Mouse (Mus musculus) heart, embryonic 14.5 days (tissue): Measurements from ENCODE around the gene Spn. TPM values are rescaled to one million over a fixed set of nuclear protein-coding genes. Genes with fewer than 3 reads are reported as not detected.
"Not testable (repeated sequence)": the region's sequence is repeated elsewhere in the genome, so short reads cannot be mapped to it uniquely, and the experiment has no call there.

Source experiments
- ATAC-seq: fragments of 200-750 bp; cut with Nextera tagmentation; 2 replicates; pipeline ENCODE4 v1.8.0; 2017; ENCODE audit warnings: low read depth, moderate TSS enrichment; ENCODE audit not compliant: insufficient number of reproducible peaks, insufficient read depth, low FRiP score
- H3K27ac ChIP-seq, 2 experiments: fragments of 200-500 bp in 1 of 2; fragments of 300-500 bp in 1 of 2; sonication (generic) in 1 of 2; replicated peaks in 1 of 2; 2 replicates each; pipeline ENCODE4 v1.5.1; 2012 to 2014; ENCODE audit warnings: low read depth in 2 of 2, low read length in 2 of 2, control low read depth in 1 of 2, mild to moderate bottlenecking in 1 of 2, mixed read lengths in 1 of 2; ENCODE audit not compliant: control insufficient read depth in 1 of 2, insufficient read depth in 1 of 2
- H3K27me3 ChIP-seq: fragments of 300-500 bp; sonication (generic); 2 replicates; pipeline ENCODE4 v1.6.1; 2014; ENCODE audit warnings: mild to moderate bottlenecking, low read length, control low read depth; ENCODE audit not compliant: control insufficient read depth, insufficient read depth
- H3K36me3 ChIP-seq: fragments of 300-500 bp; sonication (generic); 2 replicates; pipeline ENCODE4 v1.6.1; 2014; ENCODE audit warnings: mild to moderate bottlenecking, control low read depth, low read length, mixed read lengths; ENCODE audit not compliant: control insufficient read depth, insufficient read depth
- H3K4me1 ChIP-seq, 2 experiments: fragments of 200-500 bp in 1 of 2; fragments of 300-500 bp in 1 of 2; sonication (generic) in 1 of 2; 2 replicates each; pipeline ENCODE4 v1.6.1; 2012 to 2014; ENCODE audit warnings: low read length in 2 of 2, control low read depth in 1 of 2, mixed read lengths in 1 of 2; ENCODE audit not compliant: control insufficient read depth in 2 of 2, insufficient read depth in 2 of 2
- H3K4me2 ChIP-seq: fragments of 300-500 bp; sonication (generic); 2 replicates; pipeline ENCODE4 v1.6.1; 2014; ENCODE audit warnings: mild to moderate bottlenecking, low read length
- H3K4me3 ChIP-seq, 2 experiments: fragments of 200-500 bp in 1 of 2; fragments of 300-500 bp in 1 of 2; sonication (generic) in 1 of 2; 2 replicates each; pipeline ENCODE4 v1.5.1; 2012 to 2014; ENCODE audit warnings: low read length in 2 of 2, mild to moderate bottlenecking in 2 of 2, control low read depth in 1 of 2, low read depth in 1 of 2, moderate library complexity in 1 of 2; ENCODE audit not compliant: control insufficient read depth in 1 of 2, insufficient read depth in 1 of 2
- H3K9ac ChIP-seq: fragments of 300-500 bp; sonication (generic); 2 replicates; pipeline ENCODE4 v1.6.1; 2014; ENCODE audit warnings: mild to moderate bottlenecking, low read length
- H3K9me3 ChIP-seq: fragments of 300-500 bp; sonication (generic); 2 replicates; pipeline ENCODE4 v1.6.1; 2016; ENCODE audit warnings: low read length, control low read depth; ENCODE audit not compliant: control insufficient read depth
- WGBS: fragments of 180-500 bp; shearing (Covaris S2); extraction: QIAGEN DNeasy Blood & Tissue Kit; methylation state at CpG from one replicate; pipeline ENCODE4 v1.1.7; 2014; 5-methylcytosine and 5-hydroxymethylcytosine counted together
- polyA plus RNA-seq: library from polyadenylated mRNA; unstranded; fragments of >200 nt; fragmentation: Nextera tagmentation; extraction: Ambion mirVana; gene quantifications from 2 replicates; pipeline ENCODE4 v1.2.1, GENCODE M21; 2014

The Spn gene
- polyA plus RNA-seq, result 0.12 and 0.22 TPM in 2 replicates

DNA sequence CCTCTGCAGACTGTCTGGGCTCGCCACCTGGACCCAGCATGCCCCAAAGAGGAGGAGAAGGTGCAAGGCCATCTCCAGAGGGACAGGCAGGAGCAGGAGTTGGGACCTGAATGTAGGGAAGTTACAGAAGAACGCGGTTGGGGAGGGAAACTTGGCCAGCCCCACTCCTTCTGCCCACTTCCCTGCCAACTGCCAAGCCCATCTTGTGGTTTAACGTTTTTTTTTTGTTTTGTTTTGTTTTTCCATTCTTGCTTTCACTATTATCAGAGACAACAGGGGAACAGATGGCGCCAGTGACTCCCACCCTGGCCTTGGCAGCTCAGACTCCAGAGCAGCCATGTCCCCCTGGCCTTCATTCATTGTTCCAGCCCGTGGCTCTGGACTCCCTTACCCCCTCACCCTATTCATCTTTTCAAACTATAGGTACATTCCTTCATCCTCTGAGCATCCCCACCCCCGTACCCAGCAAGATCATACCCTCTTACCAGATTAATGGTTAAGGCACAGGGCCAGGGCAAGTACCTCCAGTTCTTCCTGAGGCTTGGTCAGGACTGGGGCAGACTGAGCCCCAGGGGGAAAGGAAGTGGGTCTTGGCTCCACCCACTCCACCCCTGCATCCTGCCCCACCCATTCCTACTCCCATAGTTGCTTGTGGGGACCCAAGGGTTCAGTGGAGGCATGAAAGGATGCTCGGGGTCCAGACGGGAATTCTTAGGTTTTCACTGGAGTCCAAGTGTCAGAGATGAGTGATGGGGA lies at the start of gene Spn:
Gene Spn (minus strand): TSS at position 562 of the 756 bp plus-strand sequence.
- 63% methylated on average over 9 of the region's 9 CpGs for WGBS
- Histone ChIP-seq H3K4me3 (no peak within 1 kb of the TSS), H3K4me2 (no peak within 1 kb of the TSS), H3K27me3 (no peaks in the 10 kb centered on the region), H3K9me3 (no peaks in the 10 kb centered on the region), H3K36me3 (no peaks in the 10 kb centered on the region), H3K9ac (no peak within 1 kb of the TSS), H3K27ac (no peak within 1 kb of the TSS), H3K4me1 (no peaks in the 10 kb centered on the region; a peak in 1 of 4 replicates)
- no peak for ATAC-seq

DNA sequence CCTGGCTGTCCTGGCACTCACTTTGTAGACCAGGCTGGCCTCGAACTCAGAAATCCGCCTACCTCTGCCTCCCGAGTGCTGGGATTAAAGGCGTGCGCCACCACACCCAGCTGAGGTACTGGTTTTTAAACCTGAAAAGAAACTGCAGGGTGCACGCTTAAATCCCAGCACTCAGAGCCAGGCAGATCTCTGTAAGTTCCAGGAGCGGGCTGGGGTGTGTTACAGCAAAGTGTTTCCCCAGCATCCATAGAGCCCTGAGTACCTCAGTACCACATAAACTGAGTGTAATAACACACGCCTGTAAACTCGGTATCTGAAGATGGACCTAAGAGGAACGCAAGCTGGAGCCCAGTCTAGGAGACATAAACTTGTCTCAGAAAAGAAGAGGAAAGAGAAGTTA lies 49.7 kb upstream of the Spn start:
- WGBS, result 65% methylated on average over 10 of the region's 10 CpGs
- H3K4me2 ChIP-seq, result no peak overlapping the region
- ATAC-seq, result no peak
- no peak overlapping the region for H3K4me3 ChIP-seq
- no peaks in the 10 kb centered on the region for H3K9me3 ChIP-seq
- peaks cover 14% of the 10 kb centered on the region for H3K36me3 ChIP-seq
- no peaks in the 10 kb centered on the region for H3K4me1 ChIP-seq
- no peaks in the 10 kb centered on the region for H3K27me3 ChIP-seq
- H3K9ac ChIP-seq, result no peak overlapping the region
- H3K27ac ChIP-seq, result no peak overlapping the region

DNA sequence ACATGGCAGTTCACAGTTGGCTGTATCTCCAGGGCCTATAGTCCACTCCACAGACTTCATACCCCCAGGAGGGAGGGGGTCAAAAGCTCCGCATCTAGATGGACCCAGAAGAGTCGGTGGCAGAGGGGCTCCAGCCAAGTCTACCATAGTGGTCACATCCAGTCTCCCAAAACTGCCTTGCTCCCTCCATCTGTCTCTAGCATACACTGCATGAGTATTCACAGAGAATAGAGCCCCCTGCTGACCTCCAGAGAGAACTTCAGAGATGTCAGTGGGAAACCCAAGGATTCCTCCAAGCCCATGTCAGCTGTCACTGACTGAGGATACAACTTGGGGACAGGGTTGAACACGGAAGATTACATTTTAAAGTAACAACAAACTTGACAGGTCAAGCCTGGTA lies 48.0 kb upstream of the Spn start:
- Histone ChIP-seq H3K4me3 (no peak overlapping the region), H3K9me3 (no peaks in the 10 kb centered on the region), H3K36me3 (no peaks in the 10 kb centered on the region), H3K27me3 (no peaks in the 10 kb centered on the region), H3K4me2 (no peak overlapping the region), H3K4me1 (no peaks in the 10 kb centered on the region), H3K9ac (no peak overlapping the region), H3K27ac (no peak overlapping the region)
- 56% methylated on average over 3 of the region's 3 CpGs for WGBS
- ATAC-seq, result no peak

DNA sequence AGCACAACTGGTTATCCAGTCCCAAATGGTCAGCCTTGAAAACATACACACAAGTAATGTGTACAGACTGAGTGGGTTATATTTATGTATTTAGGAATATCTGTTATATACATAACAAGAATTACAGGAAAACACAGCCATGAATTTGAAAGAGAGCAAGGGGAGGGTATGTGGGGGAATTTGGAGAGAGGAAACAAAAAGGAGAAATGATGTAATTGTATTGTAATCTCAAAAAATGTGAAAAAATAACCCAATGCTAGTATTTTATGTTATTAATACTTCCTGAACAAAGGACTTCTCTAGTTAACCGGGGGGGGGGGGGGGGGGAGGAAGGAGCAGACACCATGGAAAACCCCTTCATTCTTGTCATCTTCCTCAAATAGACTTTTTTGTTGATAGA lies 47.1 kb upstream of the Spn start:
- H3K9ac ChIP-seq, result no peak overlapping the region
- H3K4me1 ChIP-seq, result no peaks in the 10 kb centered on the region
- H3K27ac ChIP-seq, result no peak overlapping the region
- no peaks in the 10 kb centered on the region for H3K36me3 ChIP-seq
- H3K4me3 ChIP-seq, result no peak overlapping the region
- no peak overlapping the region for H3K4me2 ChIP-seq
- 40% methylated on average over 1 of the region's 1 CpGs for WGBS
- H3K27me3 ChIP-seq, result no peaks in the 10 kb centered on the region
- no peaks in the 10 kb centered on the region for H3K9me3 ChIP-seq
- ATAC-seq, result no peak

DNA sequence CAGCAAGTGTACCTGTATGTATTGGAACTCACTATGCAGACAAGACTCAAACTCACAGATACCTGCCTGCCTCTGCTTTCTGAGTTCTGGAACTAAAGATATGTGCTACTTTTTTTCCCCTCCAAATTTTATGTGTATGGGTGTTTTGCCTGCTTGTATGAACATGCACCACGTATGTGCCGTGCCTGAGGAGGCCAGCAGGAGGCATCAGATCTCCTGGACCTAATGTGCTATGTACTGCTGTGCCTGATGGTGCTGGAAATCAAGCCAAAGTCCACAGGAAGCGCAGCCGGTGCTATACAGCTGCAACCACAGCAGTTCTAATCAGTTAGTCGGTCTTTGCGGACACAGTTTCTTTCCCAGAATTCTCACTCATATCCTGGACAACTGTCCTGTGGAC lies 46.2 kb upstream of the Spn start:
- Histone ChIP-seq H3K4me3 (no peak overlapping the region), H3K27me3 (no peaks in the 10 kb centered on the region), H3K9ac (no peak overlapping the region), H3K4me1 (no peaks in the 10 kb centered on the region), H3K36me3 (no peaks in the 10 kb centered on the region), H3K9me3 (no peaks in the 10 kb centered on the region), H3K27ac (no peak overlapping the region; a peak in 1 of 4 replicates), H3K4me2 (no peak overlapping the region)
- 66% methylated on average over 6 of the region's 6 CpGs for WGBS
- ATAC-seq, result no peak

DNA sequence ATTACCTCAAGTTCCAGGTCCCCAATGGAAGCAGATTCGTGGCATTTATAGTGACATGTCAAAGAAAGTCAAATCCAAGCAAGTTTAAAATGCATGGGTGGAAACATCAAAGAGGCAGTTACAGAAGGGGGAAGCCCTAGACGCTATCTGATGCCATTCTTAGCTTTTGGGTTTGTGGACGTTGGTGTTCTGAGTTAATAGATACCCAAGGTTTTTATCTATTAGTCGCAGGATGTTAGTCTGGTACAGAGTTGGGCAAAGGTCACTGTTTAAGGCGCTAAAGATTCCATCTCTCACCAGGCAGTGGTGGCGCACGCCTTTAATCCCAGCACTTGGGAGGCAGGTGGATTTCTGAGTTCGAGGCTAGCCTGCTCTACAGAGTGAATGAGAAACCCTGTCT lies 45.7 kb upstream of the Spn start:
- no peak overlapping the region for H3K4me3 ChIP-seq
- H3K4me1 ChIP-seq, result no peaks in the 10 kb centered on the region
- H3K27me3 ChIP-seq, result no peaks in the 10 kb centered on the region
- H3K9me3 ChIP-seq, result no peaks in the 10 kb centered on the region
- ATAC-seq, result no peak
- 59% methylated on average over 8 of the region's 8 CpGs for WGBS
- H3K36me3 ChIP-seq, result no peaks in the 10 kb centered on the region
- no peak overlapping the region for H3K4me2 ChIP-seq
- no peak overlapping the region for H3K27ac ChIP-seq
- no peak overlapping the region for H3K9ac ChIP-seq

DNA sequence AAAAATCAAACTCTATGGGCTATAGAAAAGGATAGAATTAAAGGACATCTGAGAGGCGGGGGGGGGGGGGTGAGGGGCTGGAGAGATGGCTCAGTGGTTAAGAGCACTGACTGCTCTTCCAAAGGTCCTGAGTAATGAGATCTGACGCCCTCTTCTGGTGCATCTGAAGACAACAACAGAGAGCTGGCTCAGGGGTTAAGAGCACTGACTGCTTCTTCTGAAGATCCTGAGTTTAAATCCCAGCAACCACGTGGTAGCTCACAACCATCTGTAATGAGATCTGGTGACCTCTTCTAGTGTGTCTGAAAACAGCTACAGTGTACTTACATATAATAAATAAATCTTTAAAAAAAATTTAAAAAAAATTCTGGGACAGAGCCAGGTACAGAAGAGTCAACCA lies 44.1 kb upstream of the Spn start:
- not testable (repeated sequence) for H3K27ac ChIP-seq, H3K9me3 ChIP-seq, H3K4me3 ChIP-seq, H3K9ac ChIP-seq, H3K27me3 ChIP-seq, H3K4me2 ChIP-seq, H3K36me3 ChIP-seq, ATAC-seq, H3K4me1 ChIP-seq
- 24% methylated on average over 3 of the region's 3 CpGs for WGBS

DNA sequence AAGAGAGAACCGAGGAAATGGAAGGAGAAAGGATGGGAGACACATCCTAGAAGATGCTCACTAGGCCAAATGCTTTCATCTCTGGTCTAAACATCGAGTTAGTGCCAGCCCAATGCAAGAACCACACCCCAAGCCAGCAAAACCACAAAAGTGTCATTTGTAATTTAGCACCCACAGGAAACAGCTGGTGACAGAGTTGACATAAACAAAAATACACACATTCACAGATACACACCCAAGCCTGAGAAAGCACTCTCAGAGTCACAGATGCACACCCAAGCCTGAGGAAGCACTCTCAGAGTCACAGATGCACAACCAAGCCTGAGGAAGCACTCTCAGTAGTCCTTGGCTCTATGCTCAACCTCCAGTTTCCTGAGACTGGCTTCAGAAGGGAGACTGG lies 43.2 kb upstream of the Spn start:
- Histone ChIP-seq H3K4me3 (no peak overlapping the region), H3K9me3 (no peaks in the 10 kb centered on the region), H3K36me3 (no peaks in the 10 kb centered on the region), H3K4me1 (no peaks in the 10 kb centered on the region), H3K27me3 (no peaks in the 10 kb centered on the region), H3K27ac (no peak overlapping the region), H3K4me2 (no peak overlapping the region), H3K9ac (no peak overlapping the region)
- WGBS, result 68% methylated on average over 2 of the region's 2 CpGs
- ATAC-seq, result no peak
